Mouse (Mus musculus) 3T3-L1 (cell line): ENCODE measurements around the gene Srrm4.

ENCODE experiments used
- DNase-seq: peaks from one replicate; pipeline ENCODE4 v3.0.0-alpha.2; 2015; ENCODE audit warnings: low read depth, low spot score

The Srrm4 gene

GRCm38 (mm10) chr5:116407936-116408335 is 183.7 kb downstream of the Srrm4 start:
- DNase-seq, result peak; percentile 27

DNA sequence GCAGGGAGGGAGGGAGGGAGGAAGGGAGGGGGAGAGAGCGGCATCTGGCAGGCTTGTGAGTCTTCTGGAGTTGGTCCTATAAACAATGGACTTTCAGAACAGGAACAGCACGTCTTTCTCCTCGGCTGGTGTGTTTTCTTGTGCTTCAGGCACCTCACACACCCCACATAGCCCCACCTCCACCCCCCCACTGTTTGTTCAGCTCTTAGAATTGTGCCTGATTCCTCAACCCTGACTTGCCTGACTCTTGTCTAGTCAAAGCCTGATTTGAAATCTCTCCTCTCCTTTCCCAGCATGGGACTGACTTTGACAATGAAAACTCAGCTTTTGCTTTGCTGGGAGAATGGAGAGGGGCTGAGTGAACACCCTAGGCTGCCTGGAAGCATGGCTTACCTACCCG is 184.3 kb downstream of the Srrm4 start:
- no peak for DNase-seq

GRCm38 (mm10) chr5:116406507-116406906 is 185.1 kb downstream of the Srrm4 start:
- no peak for DNase-seq

DNA sequence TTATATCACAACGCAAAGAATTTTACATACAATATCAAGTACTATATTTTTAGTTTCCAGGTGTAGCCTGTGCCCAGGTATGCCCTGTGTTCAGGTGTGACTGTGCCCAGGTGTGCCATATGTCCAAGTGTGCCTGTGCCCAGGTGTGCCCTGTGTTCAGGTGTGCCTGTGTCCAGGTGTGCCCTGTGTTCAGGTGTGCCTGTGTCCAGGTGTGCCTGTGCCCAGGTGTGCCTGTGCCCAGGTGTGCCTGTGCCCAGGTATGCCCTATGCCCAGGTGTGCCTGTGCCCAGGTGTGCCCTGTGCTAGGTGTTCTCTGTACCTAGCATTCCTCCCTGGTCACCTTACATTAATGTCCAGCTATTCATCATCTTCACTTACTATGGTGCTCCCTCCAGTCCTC is 185.7 kb downstream of the Srrm4 start:
- no peak for DNase-seq

- DNase-seq, result no peak
These were observed 187.6 kb downstream of the Srrm4 start for GRCm38 (mm10) chr5:116404063-116404462.

DNA sequence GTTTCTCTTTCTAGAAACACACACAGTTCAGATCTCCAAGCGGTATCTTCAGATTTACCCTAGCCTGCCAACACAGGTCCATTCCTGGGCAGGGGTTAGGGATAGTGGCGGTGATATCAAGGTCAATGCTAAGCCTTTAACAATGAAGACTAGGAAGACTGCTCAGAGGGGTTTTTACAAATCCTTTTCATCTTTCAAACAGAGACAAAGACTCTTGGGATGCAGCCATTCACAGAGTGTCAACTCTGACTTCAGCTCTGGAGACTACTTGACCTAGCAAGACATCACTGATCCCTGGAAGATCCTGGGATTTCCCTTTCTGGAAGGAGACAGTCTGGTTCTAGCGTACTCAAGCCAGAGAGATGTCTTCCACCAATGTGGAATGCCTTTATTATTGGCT is 190.8 kb downstream of the Srrm4 start:
- no peak for DNase-seq

- DNase-seq, result no peak
These were observed 191.4 kb downstream of the Srrm4 start for GRCm38 (mm10) chr5:116400042-116400730.

DNA sequence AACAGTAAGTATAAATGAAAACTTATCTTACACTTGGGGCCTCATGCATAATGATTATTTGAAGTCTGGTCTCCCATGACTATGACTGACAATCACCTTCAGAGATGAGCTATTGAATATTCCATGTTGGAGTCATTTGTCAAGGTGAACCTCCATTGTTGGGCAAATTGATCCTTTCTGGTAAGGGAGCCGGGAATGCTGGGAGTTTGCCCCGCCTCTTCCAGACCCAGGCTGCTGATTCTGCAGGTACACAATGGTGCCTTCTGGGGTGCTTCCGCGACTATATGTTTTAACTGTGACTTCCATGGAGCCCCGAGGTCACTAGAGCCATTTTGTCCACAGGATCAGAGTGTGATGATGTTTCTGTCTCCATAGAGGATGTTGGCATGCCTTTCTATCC is 195.5 kb downstream of the Srrm4 start:
- no peak for DNase-seq

DNA sequence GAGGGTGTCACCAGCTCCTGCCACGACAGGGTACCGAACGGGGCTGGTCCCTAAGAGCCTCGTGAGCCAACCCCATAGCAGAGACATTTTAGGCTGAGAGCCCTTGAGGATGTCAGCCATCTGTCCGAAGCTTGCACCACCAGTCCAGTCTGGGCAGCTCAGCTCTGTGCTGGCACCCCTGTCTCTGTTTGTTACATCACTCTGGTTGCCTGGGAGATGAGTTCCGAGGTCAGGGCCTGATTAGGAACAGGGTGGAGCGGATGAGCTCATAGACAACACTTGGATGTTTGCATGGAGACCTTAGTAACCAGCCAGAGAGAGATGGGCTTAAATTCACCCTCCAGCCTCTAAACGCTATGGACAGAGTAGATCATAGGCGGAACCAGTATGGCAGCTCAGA is 199.0 kb downstream of the Srrm4 start:
- no peak for DNase-seq

DNA sequence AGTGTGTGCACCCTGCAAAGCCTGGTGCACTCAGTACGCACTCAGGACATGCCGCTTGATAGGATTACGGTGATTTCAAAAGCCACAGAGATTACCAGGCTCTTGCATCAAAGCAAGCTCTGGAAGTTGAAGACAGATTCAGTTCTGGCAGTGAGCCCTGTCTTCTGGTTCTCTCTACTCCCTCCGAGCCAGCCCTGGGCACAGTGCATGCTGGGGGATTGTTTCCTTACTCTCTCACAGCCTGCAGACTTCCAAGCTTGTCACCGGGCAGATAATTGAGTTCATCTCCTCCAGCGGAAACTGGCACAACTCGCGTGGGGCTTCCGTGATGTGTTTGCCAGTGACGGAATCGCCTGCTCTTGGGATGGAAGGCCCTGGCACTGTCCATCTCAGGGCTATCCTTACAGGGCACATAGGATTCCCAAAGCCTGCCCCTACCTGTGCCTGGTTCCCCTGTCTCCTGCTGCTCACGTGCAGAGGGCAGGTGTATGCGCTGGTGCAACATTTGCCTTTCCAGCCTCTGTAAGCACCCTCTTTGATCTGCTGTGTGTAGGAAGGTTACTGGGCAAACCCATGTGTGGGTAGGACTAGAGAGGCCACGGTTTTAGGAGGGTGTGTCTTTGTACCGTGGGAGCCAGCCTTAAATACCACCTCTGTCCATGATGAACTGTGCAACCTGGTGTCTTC is 201.6 kb downstream of the Srrm4 start:
- DNase-seq, result no peak

DNA sequence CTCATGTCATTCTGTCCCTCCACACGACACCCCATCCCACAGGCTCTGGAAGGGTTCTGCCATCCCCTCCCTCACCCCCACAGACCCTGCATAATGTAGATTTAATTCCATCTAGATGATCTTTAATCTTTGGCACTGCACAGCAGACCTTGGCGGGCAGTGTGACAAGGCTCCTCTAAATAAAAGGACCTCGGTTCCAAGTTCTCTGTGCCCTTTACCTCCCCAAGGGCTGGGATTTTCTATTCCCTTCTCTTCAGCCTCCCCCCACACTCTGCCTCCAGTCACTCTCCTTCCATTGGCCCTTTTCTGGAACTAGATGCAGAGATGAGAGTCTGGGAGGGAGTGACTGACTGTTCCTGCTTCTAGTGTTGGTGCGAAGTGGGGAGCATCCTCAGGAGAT is 202.3 kb downstream of the Srrm4 start:
- no peak for DNase-seq
